Mouse (Mus musculus) heart, embryonic 14.5 days (tissue): ENCODE measurements around the gene Epn2. TPM values are rescaled to one million over a fixed set of nuclear protein-coding genes. Genes with fewer than 3 reads are reported as not detected.
A peak's percentile ranks its signal among the peaks of the same experiment; 100 is the strongest.

Experiments
- ATAC-seq: fragments of 200-750 bp; cut with Nextera tagmentation; 2 replicates; pipeline ENCODE4 v1.8.0; 2017; ENCODE audit warnings: low read depth, moderate TSS enrichment; ENCODE audit not compliant: insufficient number of reproducible peaks, insufficient read depth, low FRiP score
- H3K27ac ChIP-seq, 2 experiments: fragments of 200-500 bp in 1 of 2; fragments of 300-500 bp in 1 of 2; sonication (generic) in 1 of 2; replicated peaks in 1 of 2; 2 replicates each; pipeline ENCODE4 v1.5.1; 2012 to 2014; ENCODE audit warnings: low read depth in 2 of 2, low read length in 2 of 2, control low read depth in 1 of 2, mild to moderate bottlenecking in 1 of 2, mixed read lengths in 1 of 2; ENCODE audit not compliant: control insufficient read depth in 1 of 2, insufficient read depth in 1 of 2
- H3K27me3 ChIP-seq: fragments of 300-500 bp; sonication (generic); 2 replicates; pipeline ENCODE4 v1.6.1; 2014; ENCODE audit warnings: mild to moderate bottlenecking, low read length, control low read depth; ENCODE audit not compliant: control insufficient read depth, insufficient read depth
- H3K36me3 ChIP-seq: fragments of 300-500 bp; sonication (generic); 2 replicates; pipeline ENCODE4 v1.6.1; 2014; ENCODE audit warnings: mild to moderate bottlenecking, control low read depth, low read length, mixed read lengths; ENCODE audit not compliant: control insufficient read depth, insufficient read depth
- H3K4me1 ChIP-seq, 2 experiments: fragments of 200-500 bp in 1 of 2; fragments of 300-500 bp in 1 of 2; sonication (generic) in 1 of 2; 2 replicates each; pipeline ENCODE4 v1.6.1; 2012 to 2014; ENCODE audit warnings: low read length in 2 of 2, control low read depth in 1 of 2, mixed read lengths in 1 of 2; ENCODE audit not compliant: control insufficient read depth in 2 of 2, insufficient read depth in 2 of 2
- H3K4me2 ChIP-seq: fragments of 300-500 bp; sonication (generic); 2 replicates; pipeline ENCODE4 v1.6.1; 2014; ENCODE audit warnings: mild to moderate bottlenecking, low read length
- H3K4me3 ChIP-seq, 2 experiments: fragments of 200-500 bp in 1 of 2; fragments of 300-500 bp in 1 of 2; sonication (generic) in 1 of 2; 2 replicates each; pipeline ENCODE4 v1.5.1; 2012 to 2014; ENCODE audit warnings: low read length in 2 of 2, mild to moderate bottlenecking in 2 of 2, control low read depth in 1 of 2, low read depth in 1 of 2, moderate library complexity in 1 of 2; ENCODE audit not compliant: control insufficient read depth in 1 of 2, insufficient read depth in 1 of 2
- H3K9ac ChIP-seq: fragments of 300-500 bp; sonication (generic); 2 replicates; pipeline ENCODE4 v1.6.1; 2014; ENCODE audit warnings: mild to moderate bottlenecking, low read length
- H3K9me3 ChIP-seq: fragments of 300-500 bp; sonication (generic); 2 replicates; pipeline ENCODE4 v1.6.1; 2016; ENCODE audit warnings: low read length, control low read depth; ENCODE audit not compliant: control insufficient read depth
- WGBS: fragments of 180-500 bp; shearing (Covaris S2); extraction: QIAGEN DNeasy Blood & Tissue Kit; methylation state at CpG from one replicate; pipeline ENCODE4 v1.1.7; 2014; 5-methylcytosine and 5-hydroxymethylcytosine counted together
- polyA plus RNA-seq: library from polyadenylated mRNA; unstranded; fragments of >200 nt; fragmentation: Nextera tagmentation; extraction: Ambion mirVana; gene quantifications from 2 replicates; pipeline ENCODE4 v1.2.1, GENCODE M21; 2014

Epn2 gene
- polyA plus RNA-seq, 1 experiment from 2014 or later, result 23.9 TPM

- Histone ChIP-seq H3K9me3 (no peaks in the 10 kb centered on the region), H3K36me3 (peaks cover 16% of the 10 kb centered on the region), H3K4me3 (no peak overlapping the region), H3K4me2 (peak overlapping the region; percentile 56), H3K4me1 (peaks cover 25 to 26% of the 10 kb centered on the region in 2 experiments; a peak in 3 of 4 replicates), H3K9ac (peak overlapping the region; percentile 58), H3K27ac (peak overlapping the region; percentile 86 to 94), H3K27me3 (no peaks in the 10 kb centered on the region)
- ATAC-seq, result no peak
- WGBS, result 31% methylated on average over 10 of the region's 10 CpGs
Observed at GRCm38 (mm10) chr11:61484256-61484612, 95.3 kb downstream of the Epn2 start.

- H3K9ac ChIP-seq, result no peak overlapping the region
Observed at GRCm38 (mm10) chr11:61483226-61483845, 96.2 kb downstream of the Epn2 start.

GRCm38 (mm10) chr11:61481239-61482090 is 98.0 kb downstream of the Epn2 start:
- WGBS, result 59% methylated on average over 9 of the region's 9 CpGs
- ATAC-seq, result no peak
- Histone ChIP-seq H3K4me2 (no peak overlapping the region), H3K36me3 (no peaks in the 10 kb centered on the region), H3K9me3 (no peaks in the 10 kb centered on the region), H3K9ac (no peak overlapping the region), H3K27ac (no peak overlapping the region), H3K4me1 (peaks cover 8 to 18% of the 10 kb centered on the region in 2 experiments; a peak in 2 of 4 replicates), H3K4me3 (no peak overlapping the region), H3K27me3 (no peaks in the 10 kb centered on the region)

More at GRCm38 (mm10) chr11:61483226-61483845, 96.2 kb downstream of the Epn2 start:
- ATAC-seq, result no peak
- H3K27me3 ChIP-seq, result no peaks in the 10 kb centered on the region
- no peaks in the 10 kb centered on the region for H3K9me3 ChIP-seq
- WGBS, result 95% methylated on average over 13 of the region's 13 CpGs
- no peak overlapping the region for H3K4me3 ChIP-seq
- H3K36me3 ChIP-seq, result peaks cover 7% of the 10 kb centered on the region
- no peak overlapping the region for H3K4me2 ChIP-seq
- H3K27ac ChIP-seq, result peak overlapping the region in 1 of 2 experiments; percentile 11; a peak in 1 of 4 replicates
- H3K4me1 ChIP-seq, result peaks cover 25% of the 10 kb centered on the region in 2 experiments; a peak in 3 of 4 replicates

GRCm38 (mm10) chr11:61478788-61479187 is 100.7 kb downstream of the Epn2 start:
- H3K4me1 ChIP-seq, result no peaks in the 10 kb centered on the region; a peak in 1 of 4 replicates
- no peaks in the 10 kb centered on the region for H3K27me3 ChIP-seq
- WGBS, result 82% methylated on average over 4 of the region's 4 CpGs
- H3K9me3 ChIP-seq, result no peaks in the 10 kb centered on the region
- no peak overlapping the region for H3K9ac ChIP-seq
- H3K4me3 ChIP-seq, result no peak overlapping the region
- no peak overlapping the region for H3K27ac ChIP-seq
- no peak overlapping the region for H3K4me2 ChIP-seq
- H3K36me3 ChIP-seq, result no peaks in the 10 kb centered on the region
- no peak for ATAC-seq

GRCm38 (mm10) chr11:61477566-61478508 is 101.7 kb downstream of the Epn2 start:
- H3K27me3 ChIP-seq, result no peaks in the 10 kb centered on the region
- H3K36me3 ChIP-seq, result no peaks in the 10 kb centered on the region
- ATAC-seq, result no peak
- no peak overlapping the region for H3K9ac ChIP-seq
- no peaks in the 10 kb centered on the region for H3K9me3 ChIP-seq
- no peak overlapping the region for H3K4me3 ChIP-seq
- no peak overlapping the region for H3K27ac ChIP-seq
- 71% methylated on average over 17 of the region's 17 CpGs for WGBS
- H3K4me2 ChIP-seq, result no peak overlapping the region
- no peaks in the 10 kb centered on the region; a peak in 1 of 4 replicates for H3K4me1 ChIP-seq

- H3K4me2 ChIP-seq, result peak overlapping the region; percentile 23; the same call in 1 of the 2 replicates
- H3K36me3 ChIP-seq, result no peaks in the 10 kb centered on the region
- H3K27me3 ChIP-seq, result no peaks in the 10 kb centered on the region
- no peak overlapping the region for H3K9ac ChIP-seq
- H3K4me1 ChIP-seq, result no peaks in the 10 kb centered on the region; a peak in 1 of 4 replicates
- no peaks in the 10 kb centered on the region for H3K9me3 ChIP-seq
- WGBS, result 58% methylated on average over 12 of the region's 12 CpGs
- H3K4me3 ChIP-seq, result no peak overlapping the region; a peak in 1 of 4 replicates
- no peak for ATAC-seq
- no peak overlapping the region for H3K27ac ChIP-seq
Observed at GRCm38 (mm10) chr11:61476786-61477382, 102.6 kb downstream of the Epn2 start.

- H3K36me3 ChIP-seq, result no peaks in the 10 kb centered on the region
- no peaks in the 10 kb centered on the region for H3K27me3 ChIP-seq
- no peak overlapping the region for H3K9ac ChIP-seq
- H3K27ac ChIP-seq, result no peak overlapping the region
- H3K4me2 ChIP-seq, result no peak overlapping the region
- H3K9me3 ChIP-seq, result no peaks in the 10 kb centered on the region
- ATAC-seq, result no peak
- WGBS, result 82% methylated on average over 4 of the region's 4 CpGs
- no peaks in the 10 kb centered on the region for H3K4me1 ChIP-seq
- no peak overlapping the region for H3K4me3 ChIP-seq
Observed at GRCm38 (mm10) chr11:61473630-61474029, 105.9 kb downstream of the Epn2 start.
